8 mouse cellular contexts compared by ENCODE assay signal in genomic region chr5:119712679-119713246, GRCm38 (mm10). TPM values are rescaled to one million over a fixed set of nuclear protein-coding genes. Genes with fewer than 3 reads are reported as not detected.
DNase-seq lines count a peak whose midpoint lies in the region; ATAC-seq and TF ChIP-seq lines count a peak whose summit lies in the region.

No protein-coding gene starts in this region.

- peak overlapping the region; percentile 59 for H3K4me2 ChIP-seq in heart, embryonic 16.5 days (ENCODE audit: low read depth, low read length)

- H3K27ac ChIP-seq in heart, embryonic 16.5 days (ENCODE audit: low read length): no peak overlapping the region

- ATAC-seq in heart, embryonic 16.5 days (replicated peaks; ENCODE audit: extremely low read depth, insufficient read depth, low FRiP score): no peak

- H3ac ChIP-seq in C2C12 (ENCODE audit: control insufficient read depth, insufficient read length, low read depth): no peak overlapping the region

- peak overlapping the region; percentile 58 for H3K9ac ChIP-seq in heart, embryonic 16.5 days (ENCODE audit: low read length)

- peaks cover 3% of the 10 kb centered on the region; the same call in 1 of the 2 replicates for H3K9me3 ChIP-seq in heart, embryonic 16.5 days (replicated peaks; ENCODE audit: control insufficient read depth, low read length)

- 3% methylated on average over 22 of the region's 22 CpGs for WGBS in heart, embryonic 16.5 days
- WGBS in large intestine, adult 2 months: 2% methylated on average over 22 of the region's 22 CpGs

- no peaks in the 10 kb centered on the region for H3K4me1 ChIP-seq in heart, embryonic 16.5 days (ENCODE audit: control insufficient read depth, insufficient read depth, low read length)

- peak; percentile 85 for TF ChIP-seq CTCF in C2C12 (IDR thresholded peaks at IDR 0.05; ENCODE audit: control insufficient read depth, insufficient read depth, insufficient read length)

- DNase-seq in brain, adult 2 months (ENCODE audit: low read depth, low spot score): peak; percentile 63
- peak; percentile 21 for DNase-seq in fibroblast of lung, adult 2 months (ENCODE audit: low read depth)
- DNase-seq in large intestine, adult 2 months (ENCODE audit: low read depth, low spot score): peak; percentile 24
- DNase-seq in lung, adult 18-20 months: peak; percentile 65 to 76
- peak; percentile 55 for DNase-seq in ovary, adult 18-20 months (ENCODE audit: low spot score)
- DNase-seq in thymus, adult 18-20 months: peak; percentile 4 to 17

- peaks cover 11% of the 10 kb centered on the region for H3K27me3 ChIP-seq in C2C12 (ENCODE audit: control insufficient read depth, insufficient read depth, insufficient read length)
- peaks cover 21% of the 10 kb centered on the region for H3K27me3 ChIP-seq in heart, embryonic 16.5 days (ENCODE audit: control insufficient read depth, insufficient read depth, low read length)

- no peak overlapping the region for H3K4me3 ChIP-seq in C2C12 (ENCODE audit: insufficient read depth, poor library complexity, severe bottlenecking)
- peak overlapping the region; percentile 38 for H3K4me3 ChIP-seq in heart, embryonic 16.5 days (ENCODE audit: low read length)

- H3K79me3 ChIP-seq in C2C12 (ENCODE audit: low read depth): no peaks in the 10 kb centered on the region

- no peaks in the 10 kb centered on the region for H3K79me2 ChIP-seq in C2C12 (ENCODE audit: control insufficient read depth, insufficient read depth)

- H3K36me3 ChIP-seq in C2C12 (ENCODE audit: control insufficient read depth, insufficient read depth): no peaks in the 10 kb centered on the region
- H3K36me3 ChIP-seq in heart, embryonic 16.5 days (ENCODE audit: control insufficient read depth, insufficient read depth): no peaks in the 10 kb centered on the region

TF ChIP-seq in C2C12, 6 proteins besides CTCF, POLR2A, EP300 and RAD21:
- TF ChIP-seq MYOG (IDR thresholded peaks at IDR 0.05; ENCODE audit: control insufficient read depth, extremely low read depth, insufficient read length) (no peak), CEBPB (IDR thresholded peaks at IDR 0.05; ENCODE audit: low read depth) (no peak), MYOD1 (IDR thresholded peaks at IDR 0.05; ENCODE audit: control insufficient read depth, insufficient read length, low read depth) (no peak), FOSL1 (IDR thresholded peaks at IDR 0.05; ENCODE audit: insufficient read depth, low read length, poor library complexity, severe bottlenecking) (no peak), USF1 (IDR thresholded peaks at IDR 0.05; ENCODE audit: low read depth) (no peak), MAX (IDR thresholded peaks at IDR 0.05) (no peak)

RNA-seq across cellular contexts. Expression of gene Tbx3, which starts 42.3 kb away (rescaled TPM):
- 4.5 TPM for polyA plus RNA-seq in C2C12 (2012; fragmentation: generic; extraction: Trizol)
- 7.4 and 10.6 TPM in 2 replicates for polyA plus RNA-seq in heart, embryonic 16.5 days (2015; fragmentation: Nextera tagmentation; extraction: Ambion mirVana)
- polyA plus RNA-seq in large intestine, adult 2 months (2012; rRNA removed): 38.3 and 97.8 TPM in 2 replicates

Comparison
In these comparisons a context has a peak if more than half of its experiments do, and no peak if none do; other contexts are left out.
1. DNase-seq: peak in every context shown above with its lines; median percentile 70 in lung, adult 18-20 months; 63 in brain, adult 2 months; 55 in ovary, adult 18-20 months; 24 in large intestine, adult 2 months; 21 in fibroblast of lung, adult 2 months; 10 in thymus, adult 18-20 months.